Mouse (Mus musculus): ENCODE results near the gene Mkrn2os. TPM values are rescaled to one million over a fixed set of nuclear protein-coding genes. Genes with fewer than 3 reads are reported as not detected.
"Not testable (repeated sequence)": the region's sequence is repeated elsewhere in the genome, so short reads cannot be mapped to it uniquely, and the experiment has no call there.

Mkrn2os gene
- total RNA-seq (2012; rRNA removed): not detected in 2 replicates
- polyA plus RNA-seq (2012; ENCODE audit: insufficient read depth in 1 of 2, insufficient read length in 2 of 2, low read depth in 1 of 2, low replicate concordance in 2 of 2, missing spikeins in 1 of 2): under 1 TPM in 1 of 2 experiments, not detected in 1; 0.46 TPM

DNA sequence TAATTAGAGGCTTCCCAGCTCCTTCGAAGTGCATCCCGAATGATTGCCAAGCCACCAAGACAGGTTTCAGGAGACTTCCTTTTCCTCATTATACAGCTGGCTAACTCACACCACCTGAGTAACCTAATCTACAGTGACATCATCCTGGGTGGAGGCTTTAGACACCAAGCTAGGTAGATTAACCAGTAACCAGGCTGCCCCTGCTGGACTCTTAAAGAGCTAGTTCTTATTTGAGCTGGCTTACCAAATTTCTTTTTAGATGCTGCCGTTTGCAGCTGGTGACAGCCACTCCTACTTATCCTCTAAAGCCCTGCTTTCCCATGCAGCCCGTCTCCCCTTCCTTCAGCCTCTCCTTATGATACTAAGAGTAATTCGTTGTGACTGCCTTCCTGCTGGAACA, at the start of gene Mkrn2os:
TSS of gene Mkrn2os (minus strand) at position 119 of the 400 bp plus-strand sequence.
- H3K79me2 ChIP-seq (ENCODE audit: control insufficient read depth, insufficient read depth, low read length, poor library complexity): no peaks in the 10 kb centered on the region
- TF ChIP-seq ZNF384 (IDR thresholded peaks at IDR 0.05; ENCODE audit: low read depth, low read length) (no peak), MXI1 (IDR thresholded peaks at IDR 0.05; ENCODE audit: low read depth, low read length) (no peak), BHLHE40 (IDR thresholded peaks at IDR 0.05; ENCODE audit: borderline replicate concordance, low read depth, low read length) (no peak), SIN3A (IDR thresholded peaks at IDR 0.05; ENCODE audit: low read length) (no peak), USF1 (IDR thresholded peaks at IDR 0.05; ENCODE audit: low read depth, low read length) (no peak), POLR2AphosphoS5 (IDR thresholded peaks at IDR 0.05; ENCODE audit: borderline replicate concordance, low read depth, low read length) (no peak), UBTF (IDR thresholded peaks at IDR 0.05; ENCODE audit: borderline replicate concordance, insufficient read depth, low read depth, low read length) (no peak), RCOR1 (IDR thresholded peaks at IDR 0.05; ENCODE audit: low read depth, low read length) (no peak), CHD1 (IDR thresholded peaks at IDR 0.05; ENCODE audit: low read depth, low read length) (no peak), MAZ (IDR thresholded peaks at IDR 0.05; ENCODE audit: low read depth, low read length) (no peak), TAL1 (IDR thresholded peaks at IDR 0.05; ENCODE audit: low read length) (no peak), CTCF (IDR thresholded peaks at IDR 0.05 in 2 of 3, conservative IDR thresholded peaks at IDR 0.05 in 1 of 3; ENCODE audit: control insufficient read depth in 1 of 3, insufficient read depth in 1 of 3, low read depth in 2 of 3, low read length in 3 of 3, poor library complexity in 1 of 3, severe bottlenecking in 1 of 3) (no peak)
- H3K27ac ChIP-seq (ENCODE audit: control insufficient read depth, low read depth, low read length): no peak within 1 kb of the TSS
- H3K9me3 ChIP-seq (replicated peaks; ENCODE audit: insufficient read depth, low read length): no peaks in the 10 kb centered on the region
- no peaks in the 10 kb centered on the region for H3K27me3 ChIP-seq (ENCODE audit: control insufficient read depth in 1 of 2, insufficient read depth in 2 of 2, low read length in 2 of 2)
- H3K9ac ChIP-seq (ENCODE audit: control insufficient read depth, low read depth, low read length, poor library complexity, severe bottlenecking): no peak within 1 kb of the TSS
- H3K4me1 ChIP-seq (ENCODE audit: control insufficient read depth in 1 of 2, insufficient read depth in 2 of 2, low read length in 2 of 2): peaks cover 0 to 4% of the 10 kb centered on the region in 2 experiments; a peak in 1 of 4 replicates
- peaks cover 0 to 2% of the 10 kb centered on the region in 2 experiments; a peak in 1 of 4 replicates for H3K36me3 ChIP-seq (ENCODE audit: control insufficient read depth in 1 of 2, insufficient read depth in 2 of 2, low read length in 2 of 2)
- DNase-seq (ENCODE audit: low read depth, low spot score): no peak
- no peak within 1 kb of the TSS for H3K4me3 ChIP-seq (ENCODE audit: control insufficient read depth in 1 of 2, insufficient read depth in 1 of 2, low read depth in 2 of 2, low read length in 2 of 2)

GRCm38 (mm10) chr6:115638188-115638587, 45.8 kb upstream of the Mkrn2os start:
- not testable (repeated sequence) for DNase-seq (ENCODE audit: low read depth, low spot score); H3K27me3 ChIP-seq (ENCODE audit: control insufficient read depth in 1 of 2, insufficient read depth in 2 of 2, low read length in 2 of 2)
- H3K36me3 ChIP-seq (ENCODE audit: control insufficient read depth in 1 of 2, insufficient read depth in 2 of 2, low read length in 2 of 2): peaks cover 0 to 25% of the 10 kb centered on the region in 2 experiments; a peak in 2 of 4 replicates

GRCm38 (mm10) chr6:115634015-115634414, 41.6 kb upstream of the Mkrn2os start:
- TF ChIP-seq ZMIZ1 (IDR thresholded peaks at IDR 0.05; ENCODE audit: low read depth, low read length): no peak
- TF ChIP-seq ZKSCAN1 (IDR thresholded peaks at IDR 0.05; ENCODE audit: low read depth, low read length): no peak
- TF ChIP-seq E2F4 (IDR thresholded peaks at IDR 0.05; ENCODE audit: borderline replicate concordance, low read depth, low read length): no peak
- TF ChIP-seq JUND (IDR thresholded peaks at IDR 0.05; ENCODE audit: low read depth, low read length): no peak
- no peak for TF ChIP-seq CHD1 (IDR thresholded peaks at IDR 0.05; ENCODE audit: low read depth, low read length)
- no peak for TF ChIP-seq GABPA (IDR thresholded peaks at IDR 0.05; ENCODE audit: low read depth, low read length)
- no peak for TF ChIP-seq HCFC1 (IDR thresholded peaks at IDR 0.05; ENCODE audit: low read depth, low read length)
- TF ChIP-seq SMC3 (IDR thresholded peaks at IDR 0.05; ENCODE audit: low read depth, low read length): no peak
- TF ChIP-seq MXI1 (IDR thresholded peaks at IDR 0.05; ENCODE audit: low read depth, low read length): no peak
- no peak for TF ChIP-seq TAL1 (IDR thresholded peaks at IDR 0.05; ENCODE audit: low read length)
- TF ChIP-seq ELF1 (IDR thresholded peaks at IDR 0.05; ENCODE audit: low read depth, low read length): no peak
- no peak for TF ChIP-seq RAD21 (IDR thresholded peaks at IDR 0.05; ENCODE audit: low read depth, low read length)
- no peak for TF ChIP-seq TBP (IDR thresholded peaks at IDR 0.05; ENCODE audit: low read depth, low read length)
- TF ChIP-seq USF1 (IDR thresholded peaks at IDR 0.05; ENCODE audit: low read depth, low read length): no peak
- no peak for TF ChIP-seq TCF12 (IDR thresholded peaks at IDR 0.05; ENCODE audit: low read depth, low read length)
- no peak for TF ChIP-seq KAT2A (conservative IDR thresholded peaks at IDR 0.05; ENCODE audit: low read depth, low read length)
- no peak for TF ChIP-seq MAX (IDR thresholded peaks at IDR 0.05; ENCODE audit: low read length)
- TF ChIP-seq MAFK (IDR thresholded peaks at IDR 0.05; ENCODE audit: borderline replicate concordance, low read depth, low read length): no peak
- no peaks in the 10 kb centered on the region for H3K9me3 ChIP-seq (replicated peaks; ENCODE audit: insufficient read depth, low read length)
- H3K36me3 ChIP-seq (ENCODE audit: control insufficient read depth in 1 of 2, insufficient read depth in 2 of 2, low read length in 2 of 2): peaks cover 0 to 26% of the 10 kb centered on the region in 2 experiments; a peak in 2 of 4 replicates
- DNase-seq (ENCODE audit: low read depth, low spot score): no peak
- no peak overlapping the region for H3K4me3 ChIP-seq (ENCODE audit: control insufficient read depth in 1 of 2, insufficient read depth in 1 of 2, low read depth in 2 of 2, low read length in 2 of 2)
- H3K79me2 ChIP-seq (ENCODE audit: control insufficient read depth, insufficient read depth, low read length, poor library complexity): no peaks in the 10 kb centered on the region
- H3K27ac ChIP-seq (ENCODE audit: control insufficient read depth, low read depth, low read length): no peak overlapping the region
- no peaks in the 10 kb centered on the region for H3K27me3 ChIP-seq (ENCODE audit: control insufficient read depth in 1 of 2, insufficient read depth in 2 of 2, low read length in 2 of 2)
- H3K4me1 ChIP-seq (ENCODE audit: control insufficient read depth in 1 of 2, insufficient read depth in 2 of 2, low read length in 2 of 2): no peaks in the 10 kb centered on the region
- H3K9ac ChIP-seq (ENCODE audit: control insufficient read depth, low read depth, low read length, poor library complexity, severe bottlenecking): no peak overlapping the region

More at GRCm38 (mm10) chr6:115638188-115638587, 45.8 kb upstream of the Mkrn2os start:
- not testable (repeated sequence) for H3K4me3 ChIP-seq (ENCODE audit: control insufficient read depth in 1 of 2, insufficient read depth in 1 of 2, low read depth in 2 of 2, low read length in 2 of 2); H3K79me2 ChIP-seq (ENCODE audit: control insufficient read depth, insufficient read depth, low read length, poor library complexity); H3K4me1 ChIP-seq (ENCODE audit: control insufficient read depth in 1 of 2, insufficient read depth in 2 of 2, low read length in 2 of 2); H3K27ac ChIP-seq (ENCODE audit: control insufficient read depth, low read depth, low read length); H3K9ac ChIP-seq (ENCODE audit: control insufficient read depth, low read depth, low read length, poor library complexity, severe bottlenecking); H3K9me3 ChIP-seq (replicated peaks; ENCODE audit: insufficient read depth, low read length)

Data from MEL (cell line).